Mouse (Mus musculus) 416B (cell line): ENCODE results near the gene Chst8.

Experiments
- DNase-seq: peaks from one replicate; pipeline ENCODE4 v3.0.0; 2011; ENCODE audit warnings: low read depth

The Chst8 gene

DNA sequence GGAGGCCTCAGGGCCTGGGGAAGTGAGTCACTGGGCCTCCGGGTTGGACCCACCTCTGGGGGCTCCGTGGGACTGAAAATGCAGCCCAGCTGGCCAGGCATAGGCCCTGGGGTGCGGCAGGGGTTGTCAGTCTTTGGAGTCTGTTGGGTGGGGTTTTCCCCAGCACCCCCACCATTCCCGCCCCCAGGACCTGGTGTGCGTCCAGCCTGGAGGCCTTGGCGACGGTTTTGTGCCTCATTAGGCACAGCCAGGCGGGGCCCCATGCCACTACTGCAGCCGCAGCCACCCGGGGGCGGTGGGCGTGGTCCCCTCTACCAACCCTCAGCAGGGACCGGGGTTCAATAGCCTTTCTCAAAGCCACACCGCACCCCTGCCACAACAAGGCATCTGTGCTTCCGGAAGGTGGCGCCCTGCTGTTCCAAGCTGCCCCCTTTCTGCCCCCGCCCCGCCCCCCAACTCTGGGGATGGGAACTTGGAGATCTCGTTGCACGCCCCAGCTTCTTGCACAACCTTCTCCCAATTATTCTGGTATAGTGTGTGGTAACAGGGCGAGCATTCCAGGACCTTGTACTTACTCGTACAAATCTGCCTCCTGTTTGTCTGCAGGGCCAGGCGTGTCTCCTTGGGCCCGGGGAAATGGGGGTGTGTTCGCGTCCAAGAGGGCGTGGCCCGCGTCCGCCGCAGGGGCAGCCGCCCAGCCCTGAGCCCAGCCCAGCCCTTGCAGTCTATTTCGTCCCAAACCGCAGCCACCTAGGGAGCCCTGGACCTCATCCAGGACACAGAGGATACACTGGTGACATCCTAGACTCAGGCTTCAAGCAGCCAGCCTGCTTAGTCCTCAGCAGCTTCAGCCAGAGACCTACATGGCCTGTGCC is 182.1 kb downstream of the Chst8 start:
- DNase-seq = no peak

GRCm38 (mm10) chr7:34629702-34630210 is 182.8 kb downstream of the Chst8 start:
- no peak for DNase-seq
